Mouse (Mus musculus) MEL (cell line): ENCODE results near the gene Taar7a. TPM values are rescaled to one million over a fixed set of nuclear protein-coding genes. Genes with fewer than 3 reads are reported as not detected.

Experiments used
- DNase-seq: peaks from one replicate; pipeline ENCODE4 v3.0.0; 2011; ENCODE audit warnings: low read depth, low spot score
- H3K27ac ChIP-seq: 2 replicates; pipeline ENCODE4 v1.5.1; 2012; ENCODE audit warnings: low read depth, mild to moderate bottlenecking, control low read depth, low read length, moderate library complexity; ENCODE audit not compliant: control insufficient read depth
- H3K27me3 ChIP-seq, 2 experiments: fragments of 150-350 bp in 1 of 2; sonication (generic) in 1 of 2; 2 replicates each; pipeline ENCODE4 v1.6.1; 2012; ENCODE audit warnings: low read length in 2 of 2, mild to moderate bottlenecking in 2 of 2, improper control_type of control experiment in 1 of 2, moderate library complexity in 1 of 2; ENCODE audit not compliant: insufficient read depth in 2 of 2, control insufficient read depth in 1 of 2
- H3K36me3 ChIP-seq, 2 experiments: 2 replicates each; pipeline ENCODE4 v1.6.1; 2012 to 2014; ENCODE audit warnings: low read length in 2 of 2, improper control_type of control experiment in 1 of 2, inconsistent platforms in 1 of 2, mild to moderate bottlenecking in 1 of 2; ENCODE audit not compliant: insufficient read depth in 2 of 2, control insufficient read depth in 1 of 2
- H3K4me1 ChIP-seq, 2 experiments: fragments of 150-350 bp in 1 of 2; sonication (generic) in 1 of 2; 2 replicates each; pipeline ENCODE4 v1.6.1; 2012; ENCODE audit warnings: low read length in 2 of 2, improper control_type of control experiment in 1 of 2, mild to moderate bottlenecking in 1 of 2; ENCODE audit not compliant: insufficient read depth in 2 of 2, control insufficient read depth in 1 of 2
- H3K4me3 ChIP-seq, 2 experiments: fragments of 150-350 bp in 1 of 2; sonication (generic) in 1 of 2; 2 replicates each; pipeline ENCODE4 v1.5.1; 2012; ENCODE audit warnings: low read depth in 2 of 2, low read length in 2 of 2, mild to moderate bottlenecking in 2 of 2, moderate library complexity in 2 of 2, control low read depth in 1 of 2, improper control_type of control experiment in 1 of 2; ENCODE audit not compliant: control insufficient read depth in 1 of 2, insufficient read depth in 1 of 2
- H3K79me2 ChIP-seq: 2 replicates; pipeline ENCODE4 v1.6.1; 2012; ENCODE audit warnings: mild to moderate bottlenecking, low read length, moderate library complexity; ENCODE audit not compliant: control insufficient read depth, poor library complexity, insufficient read depth
- H3K9ac ChIP-seq: 2 replicates; pipeline ENCODE4 v1.6.1; 2012; ENCODE audit warnings: low read depth, mild to moderate bottlenecking, control low read depth, low read length, moderate library complexity; ENCODE audit not compliant: control insufficient read depth, poor library complexity, severe bottlenecking
- H3K9me3 ChIP-seq: fragments of 150-350 bp; sonication (generic); replicated peaks from 2 replicates; pipeline ENCODE4 v1.6.1; 2012; ENCODE audit warnings: mild to moderate bottlenecking, low read length, improper control_type of control experiment, moderate library complexity; ENCODE audit not compliant: insufficient read depth
- BHLHE40 ChIP-seq: IDR thresholded peaks from 2 replicates; pipeline ENCODE4 v1.6.1; 2012; ENCODE audit warnings: low read depth, mild to moderate bottlenecking, inconsistent platforms, low read length, improper control_type of control experiment, borderline replicate concordance
- CHD2 ChIP-seq: IDR thresholded peaks from 2 replicates; pipeline ENCODE4 v1.6.1; 2011; ENCODE audit warnings: low read length, improper control_type of control experiment
- ELF1 ChIP-seq: IDR thresholded peaks from 2 replicates; pipeline ENCODE4 v1.6.1; 2014; ENCODE audit warnings: low read depth, mild to moderate bottlenecking, inconsistent platforms, low read length, improper control_type of control experiment, moderate library complexity
- ETS1 ChIP-seq: IDR thresholded peaks from 2 replicates; pipeline ENCODE4 v1.6.1; 2012; ENCODE audit warnings: low read depth, mild to moderate bottlenecking, inconsistent platforms, low read length, improper control_type of control experiment, moderate library complexity
- GABPA ChIP-seq: IDR thresholded peaks from 2 replicates; pipeline ENCODE4 v1.6.1; 2012; ENCODE audit warnings: low read depth, mild to moderate bottlenecking, inconsistent platforms, low read length, improper control_type of control experiment, moderate library complexity
- JUND ChIP-seq: IDR thresholded peaks from 2 replicates; pipeline ENCODE4 v1.6.1; 2011; ENCODE audit warnings: low read depth, mild to moderate bottlenecking, improper control_type of control experiment, low read length
- MAFK ChIP-seq: IDR thresholded peaks from 2 replicates; pipeline ENCODE4 v1.6.1; 2011; ENCODE audit warnings: low read depth, mild to moderate bottlenecking, low read length, improper control_type of control experiment, borderline replicate concordance
- MXI1 ChIP-seq: IDR thresholded peaks from 2 replicates; pipeline ENCODE4 v1.6.1; 2011; ENCODE audit warnings: mild to moderate bottlenecking, low read depth, low read length, improper control_type of control experiment
- MYB ChIP-seq: IDR thresholded peaks from 2 replicates; pipeline ENCODE4 v1.6.1; 2011; ENCODE audit warnings: mild to moderate bottlenecking, low read depth, low read length, improper control_type of control experiment
- MYC ChIP-seq: IDR thresholded peaks from 2 replicates; pipeline ENCODE4 v1.6.1; 2011; ENCODE audit warnings: low read depth, mild to moderate bottlenecking, low read length, improper control_type of control experiment, moderate library complexity
- NELFE ChIP-seq: IDR thresholded peaks from 2 replicates; pipeline ENCODE4 v1.6.1; 2011; ENCODE audit warnings: low read depth, low read length, improper control_type of control experiment
- NRF1 ChIP-seq: IDR thresholded peaks from 2 replicates; pipeline ENCODE4 v1.6.1; 2014; ENCODE audit warnings: low read depth, mild to moderate bottlenecking, inconsistent platforms, low read length, improper control_type of control experiment, moderate library complexity; ENCODE audit not compliant: poor library complexity, insufficient read depth, severe bottlenecking
- POLR2AphosphoS2 ChIP-seq: IDR thresholded peaks from 2 replicates; pipeline ENCODE4 v1.6.1; 2011; ENCODE audit warnings: low read length, improper control_type of control experiment
- POLR2AphosphoS5 ChIP-seq: IDR thresholded peaks from 2 replicates; pipeline ENCODE4 v1.6.1; 2012; ENCODE audit warnings: low read depth, borderline replicate concordance, mild to moderate bottlenecking, inconsistent platforms, low read length, moderate library complexity, mixed read lengths
- SIN3A ChIP-seq: IDR thresholded peaks from 2 replicates; pipeline ENCODE4 v1.6.1; 2012; ENCODE audit warnings: low read length, improper control_type of control experiment, inconsistent platforms
- TAL1 ChIP-seq: IDR thresholded peaks from 2 replicates; pipeline ENCODE4 v1.6.1; 2012; ENCODE audit warnings: mild to moderate bottlenecking, inconsistent platforms, low read length, moderate library complexity, mixed read lengths
- UBTF ChIP-seq: IDR thresholded peaks from 2 replicates; pipeline ENCODE4 v1.6.1; 2012; ENCODE audit warnings: low read depth, mild to moderate bottlenecking, inconsistent platforms, low read length, improper control_type of control experiment, moderate library complexity, borderline replicate concordance; ENCODE audit not compliant: insufficient read depth
- USF1 ChIP-seq: IDR thresholded peaks from 2 replicates; pipeline ENCODE4 v1.6.1; 2014; ENCODE audit warnings: low read depth, mild to moderate bottlenecking, inconsistent platforms, low read length, improper control_type of control experiment, moderate library complexity
- USF2 ChIP-seq, 2 experiments: IDR thresholded peaks; 2 replicates each; pipeline ENCODE4 v1.6.1; 2011 to 2012; ENCODE audit warnings: improper control_type of control experiment in 2 of 2, low read length in 2 of 2, borderline replicate concordance in 1 of 2, inconsistent platforms in 1 of 2, low read depth in 1 of 2, mild to moderate bottlenecking in 1 of 2; ENCODE audit not compliant: insufficient read depth in 1 of 2
- ZKSCAN1 ChIP-seq: IDR thresholded peaks from 2 replicates; pipeline ENCODE4 v1.6.1; 2012; ENCODE audit warnings: low read depth, mild to moderate bottlenecking, inconsistent platforms, low read length, improper control_type of control experiment, moderate library complexity
- polyA plus RNA-seq, 2 experiments: library from polyadenylated mRNA; stranded (reverse) in 1 of 2; unstranded in 1 of 2; fragments of >175 nt in 1 of 2; fragments of >200 nt in 1 of 2; gene quantifications; 2 replicates each; pipeline versions ENCODE4 v1.2.1 to v1.2.4; 2012; ENCODE audit warnings: low replicate concordance in 2 of 2, low read depth in 1 of 2; ENCODE audit not compliant: insufficient read length in 2 of 2, insufficient read depth in 1 of 2, missing spikeins in 1 of 2
- total RNA-seq: library from RNA; depleted of rRNA; stranded (reverse); fragments of 300-350 nt; gene quantifications from 2 replicates; pipeline ENCODE4 v1.2.3, GENCODE M21; 2012

Taar7a gene
- total and polyA plus RNA-seq, 3 experiments = not detected

- no peak within 1 kb of the TSS for H3K9ac ChIP-seq
- no peak within 1 kb of the TSS for H3K27ac ChIP-seq
- H3K36me3 ChIP-seq = no peaks in the 10 kb centered on the region
- H3K4me1 ChIP-seq = no peaks in the 10 kb centered on the region
- H3K9me3 ChIP-seq = no peaks in the 10 kb centered on the region
- no peaks in the 10 kb centered on the region for H3K79me2 ChIP-seq
- no peak for DNase-seq
- peaks cover 8 to 10% of the 10 kb centered on the region in 2 experiments for H3K27me3 ChIP-seq
- TF ChIP-seq POLR2AphosphoS2 (no peak), POLR2AphosphoS5 (no peak), MYB (no peak), NELFE (no peak), ETS1 (no peak), ELF1 (no peak), MYC (no peak), BHLHE40 (no peak), NRF1 (no peak), CHD2 (no peak), SIN3A (no peak), JUND (no peak), MXI1 (no peak), UBTF (no peak), USF1 (no peak), MAFK (no peak), USF2 (IDR thresholded peaks at IDR 0.05; ENCODE audit: borderline replicate concordance in 1 of 2, insufficient read depth in 1 of 2, low read depth in 1 of 2, low read length in 2 of 2) (no peak), TAL1 (no peak), GABPA (no peak), ZKSCAN1 (no peak)
- H3K4me3 ChIP-seq = no peak within 1 kb of the TSS
Measured at GRCm38 (mm10) chr10:23970656-23971165, 22.6 kb downstream of the Taar7a start, which contains the start of gene Taar5. TSS of gene Taar5 (plus strand) at chr10:23970706.

GRCm38 (mm10) chr10:23964921-23965610, 28.2 kb downstream of the Taar7a start:
- Histone ChIP-seq H3K4me3 (no peak overlapping the region), H3K36me3 (no peaks in the 10 kb centered on the region), H3K27ac (no peak overlapping the region), H3K79me2 (no peaks in the 10 kb centered on the region), H3K27me3 (peaks cover 8 to 10% of the 10 kb centered on the region in 2 experiments), H3K9me3 (no peaks in the 10 kb centered on the region), H3K4me1 (no peaks in the 10 kb centered on the region), H3K9ac (no peak overlapping the region)
- no peak for DNase-seq
- TF ChIP-seq GABPA = no peak
